Mouse (Mus musculus): ENCODE results near the gene Olfr593.
"Not testable (repeated sequence)": the region's sequence is repeated elsewhere in the genome, so short reads cannot be mapped to it uniquely, and the experiment has no call there.

Gene Olfr593

GRCm38 (mm10) chr7:103211562-103211961 lies at the start of gene Olfr593:
Gene Olfr593, plus strand, starts transcription at chr7:103211862.
- in situ Hi-C loops (cut with MboI; ENCODE audit: low sequenced_read_pairs), result no loop called here

GRCm38 (mm10) chr7:103169697-103170096 lies 42.0 kb upstream of the Olfr593 start:
- in situ Hi-C loops (cut with MboI; ENCODE audit: low sequenced_read_pairs), result no loop called here

- in situ Hi-C loops (cut with MboI; ENCODE audit: low sequenced_read_pairs), result no loop called here
These were observed 33.4 kb upstream of the Olfr593 start, which contains the start of gene Olfr591 for GRCm38 (mm10) chr7:103178240-103178639. Gene Olfr591, minus strand, starts transcription at chr7:103178340.

GRCm38 (mm10) chr7:103184503-103184902 lies 27.2 kb upstream of the Olfr593 start, which contains the start of gene Olfr592:
Gene Olfr592, plus strand, starts transcription at chr7:103184803.
- in situ Hi-C loops (cut with MboI; ENCODE audit: low sequenced_read_pairs), result not testable (repeated sequence)

- in situ Hi-C loops (cut with MboI; ENCODE audit: low sequenced_read_pairs), result not testable (repeated sequence)
These were observed 388 bp downstream of the Olfr593 start for GRCm38 (mm10) chr7:103212050-103212449.

- in situ Hi-C loops (cut with MboI; ENCODE audit: low sequenced_read_pairs), result no loop called here
These were observed 5.0 kb downstream of the Olfr593 start, which contains the start of gene Olfr594 for GRCm38 (mm10) chr7:103216696-103217095. Gene Olfr594, plus strand, starts transcription at chr7:103216996.

- in situ Hi-C loops (cut with MboI; ENCODE audit: low sequenced_read_pairs), result not testable (repeated sequence)
These were observed 40.7 kb downstream of the Olfr593 start, which contains the start of gene Usp17ld for GRCm38 (mm10) chr7:103252405-103252804. Gene Usp17ld, minus strand, starts transcription at chr7:103252505.
